Mouse (Mus musculus) midbrain, postnatal 0 days (tissue): ENCODE measurements around the gene Tpp1. TPM values are rescaled to one million over a fixed set of nuclear protein-coding genes. Genes with fewer than 3 reads are reported as not detected.

ENCODE experiments used
- ATAC-seq: fragments of 200-750 bp; cut with Nextera tagmentation; 2 replicates; pipeline ENCODE4 v1.8.0; 2017; ENCODE audit warnings: moderate number of reproducible peaks, mild to moderate bottlenecking, moderate TSS enrichment, moderate library complexity; ENCODE audit not compliant: low FRiP score
- DNase-seq: peaks from one replicate; pipeline ENCODE4 v3.0.0-alpha.2; 2015; ENCODE audit warnings: low spot score
- H3K27ac ChIP-seq: fragments of 300-500 bp; sonication (generic); 2 replicates; pipeline ENCODE4 v1.5.1; 2014; ENCODE audit warnings: low read depth, mild to moderate bottlenecking, low read length, mixed read lengths
- H3K27me3 ChIP-seq: fragments of 300-500 bp; sonication (generic); 2 replicates; pipeline ENCODE4 v1.6.1; 2014; ENCODE audit warnings: low read length, control low read depth, mixed read lengths; ENCODE audit not compliant: insufficient read depth
- H3K36me3 ChIP-seq: fragments of 300-500 bp; sonication (generic); 2 replicates; pipeline ENCODE4 v1.6.1; 2014; ENCODE audit warnings: low read length, control low read depth, mixed read lengths; ENCODE audit not compliant: insufficient read depth
- H3K4me1 ChIP-seq: fragments of 300-500 bp; sonication (generic); 2 replicates; pipeline ENCODE4 v1.6.1; 2014; ENCODE audit warnings: mild to moderate bottlenecking, control low read depth, antibody characterized with exemption, low read length, mixed read lengths; ENCODE audit not compliant: insufficient read depth
- H3K4me2 ChIP-seq: fragments of 300-500 bp; sonication (generic); 2 replicates; pipeline ENCODE4 v1.6.1; 2014; ENCODE audit warnings: low read depth, mild to moderate bottlenecking, low read length, mixed read lengths; ENCODE audit not compliant: poor library complexity, severe bottlenecking
- H3K4me3 ChIP-seq: fragments of 300-500 bp; sonication (generic); 2 replicates; pipeline ENCODE4 v1.5.1; 2014; ENCODE audit warnings: low read depth, mild to moderate bottlenecking, low read length, moderate library complexity
- H3K9ac ChIP-seq: fragments of 300-500 bp; sonication (generic); replicated peaks from 2 replicates; pipeline ENCODE4 v1.6.1; 2014; ENCODE audit warnings: mild to moderate bottlenecking, low read length, moderate library complexity, mixed read lengths; ENCODE audit not compliant: poor library complexity, severe bottlenecking
- H3K9me3 ChIP-seq: fragments of 300-500 bp; sonication (generic); 2 replicates; pipeline ENCODE4 v1.6.1; 2016; ENCODE audit warnings: low read length, control low read depth
- CTCF ChIP-seq: IDR thresholded peaks from 2 replicates; pipeline ENCODE4 v1.5.1; 2016; ENCODE audit warnings: antibody characterized with exemption, mild to moderate bottlenecking
- WGBS: fragments of 180-500 bp; shearing (Covaris S2); extraction: QIAGEN DNeasy Blood & Tissue Kit; methylation state at CpG from one replicate; pipeline ENCODE4 v1.1.7; 2014; 5-methylcytosine and 5-hydroxymethylcytosine counted together
- polyA plus RNA-seq: library from polyadenylated mRNA; unstranded; fragments of >200 nt; fragmentation: Nextera tagmentation; extraction: Ambion mirVana; gene quantifications from 2 replicates; pipeline ENCODE4 v1.2.1, GENCODE M21; 2015
- total RNA-seq: library from RNA; depleted of rRNA; stranded (reverse); fragments of >200 nt; gene quantifications from 2 replicates; pipeline ENCODE4 v1.2.3, GENCODE M21; 2014

The Tpp1 gene
- total and polyA plus RNA-seq, 2 experiments from 2014 or later, result 42.2 to 66.8 TPM

GRCm38 (mm10) chr7:105787285-105788140 lies 35.5 kb upstream of the Tpp1 start, which contains the start of gene Dchs1:
Gene Dchs1, minus strand, starts transcription at chr7:105787654.
- Histone ChIP-seq H3K9me3 (no peaks in the 10 kb centered on the region), H3K4me1 (peaks cover 19% of the 10 kb centered on the region), H3K36me3 (peaks cover 7% of the 10 kb centered on the region; the same call in 1 of the 2 replicates), H3K27ac (peak within 1 kb of the TSS; percentile 100), H3K9ac (peak within 1 kb of the TSS; percentile 100), H3K4me3 (peak within 1 kb of the TSS; percentile 97), H3K27me3 (no peaks in the 10 kb centered on the region), H3K4me2 (peak within 1 kb of the TSS; percentile 54)
- TF ChIP-seq CTCF, result no peak
- ATAC-seq (peak; percentile 77), DNase-seq (peak; percentile 63)
- WGBS, result under 1% methylated on average over 52 of the region's 97 CpGs

GRCm38 (mm10) chr7:105786506-105787284 lies 34.7 kb upstream of the Tpp1 start:
- 3% methylated on average over 17 of the region's 20 CpGs for WGBS
- Histone ChIP-seq H3K9me3 (no peaks in the 10 kb centered on the region), H3K36me3 (peaks cover 14% of the 10 kb centered on the region), H3K9ac (peak overlapping the region; percentile 100), H3K27me3 (no peaks in the 10 kb centered on the region), H3K4me2 (peak overlapping the region; percentile 54), H3K4me1 (peaks cover 19% of the 10 kb centered on the region), H3K27ac (peak overlapping the region; percentile 100), H3K4me3 (peak overlapping the region; percentile 97)
- TF ChIP-seq CTCF, result no peak
- DNase-seq (peak; percentile 42), ATAC-seq (peak; percentile 81)

DNA sequence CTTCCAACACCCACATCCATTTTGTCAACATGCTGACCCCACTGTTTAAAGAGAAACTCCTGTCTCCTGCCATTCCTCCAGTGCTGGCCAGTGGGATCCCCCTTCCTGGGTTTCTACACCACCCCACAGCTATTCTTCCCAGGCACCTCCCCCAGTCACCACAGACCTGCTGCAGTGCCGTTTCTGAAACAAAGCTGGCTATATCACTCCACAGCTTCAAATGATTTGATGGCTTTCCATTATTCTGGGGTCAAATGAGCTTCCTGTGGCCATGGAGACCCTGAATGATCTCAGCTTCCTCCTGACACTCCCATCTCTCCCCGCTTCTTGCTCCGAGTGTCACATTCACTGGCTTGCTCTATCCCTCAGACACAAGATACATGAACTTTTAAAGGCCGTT lies 32.5 kb upstream of the Tpp1 start:
- DNase-seq (no peak), ATAC-seq (no peak)
- Histone ChIP-seq H3K36me3 (peaks cover 28% of the 10 kb centered on the region), H3K27ac (no peak overlapping the region), H3K9ac (0 out of 2 replicates have a peak overlapping the region, but pooled peaks have one; percentile 13), H3K9me3 (no peaks in the 10 kb centered on the region), H3K4me1 (peaks cover 19% of the 10 kb centered on the region), H3K4me2 (peak overlapping the region; percentile 36), H3K4me3 (peak overlapping the region; percentile 8; the same call in 1 of the 2 replicates), H3K27me3 (no peaks in the 10 kb centered on the region)
- WGBS, result 8% methylated on average over 4 of the region's 4 CpGs
- no peak for TF ChIP-seq CTCF

DNA sequence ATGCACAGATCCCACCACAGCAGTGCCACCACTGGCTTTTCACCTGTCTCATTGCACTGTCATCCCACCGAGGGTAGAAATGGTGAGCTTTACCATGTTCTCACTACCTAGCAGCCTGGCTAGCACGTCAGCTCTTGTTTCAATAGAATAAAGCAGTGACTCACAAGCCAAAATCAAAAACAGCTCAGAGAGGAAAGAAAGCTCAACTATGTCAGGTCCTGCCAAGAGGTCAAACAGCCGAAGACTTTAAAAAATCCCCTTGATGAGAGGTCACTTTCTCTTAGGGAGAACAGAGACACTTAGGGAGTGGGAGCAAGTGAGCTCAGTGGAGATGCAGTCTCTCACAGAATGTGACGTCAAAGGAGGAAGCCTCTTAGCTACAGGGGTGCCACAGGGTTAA lies 31.8 kb upstream of the Tpp1 start:
- Histone ChIP-seq H3K27me3 (no peaks in the 10 kb centered on the region), H3K4me1 (peaks cover 21% of the 10 kb centered on the region), H3K9ac (0 out of 2 replicates have a peak overlapping the region, but pooled peaks have one; percentile 19), H3K9me3 (no peaks in the 10 kb centered on the region), H3K4me2 (no peak overlapping the region; the same call in 1 of the 2 replicates), H3K36me3 (peaks cover 28% of the 10 kb centered on the region), H3K4me3 (no peak overlapping the region), H3K27ac (no peak overlapping the region)
- DNase-seq, result no peak
- 44% methylated on average over 4 of the region's 4 CpGs for WGBS
- no peak for ATAC-seq
- TF ChIP-seq CTCF, result no peak

DNA sequence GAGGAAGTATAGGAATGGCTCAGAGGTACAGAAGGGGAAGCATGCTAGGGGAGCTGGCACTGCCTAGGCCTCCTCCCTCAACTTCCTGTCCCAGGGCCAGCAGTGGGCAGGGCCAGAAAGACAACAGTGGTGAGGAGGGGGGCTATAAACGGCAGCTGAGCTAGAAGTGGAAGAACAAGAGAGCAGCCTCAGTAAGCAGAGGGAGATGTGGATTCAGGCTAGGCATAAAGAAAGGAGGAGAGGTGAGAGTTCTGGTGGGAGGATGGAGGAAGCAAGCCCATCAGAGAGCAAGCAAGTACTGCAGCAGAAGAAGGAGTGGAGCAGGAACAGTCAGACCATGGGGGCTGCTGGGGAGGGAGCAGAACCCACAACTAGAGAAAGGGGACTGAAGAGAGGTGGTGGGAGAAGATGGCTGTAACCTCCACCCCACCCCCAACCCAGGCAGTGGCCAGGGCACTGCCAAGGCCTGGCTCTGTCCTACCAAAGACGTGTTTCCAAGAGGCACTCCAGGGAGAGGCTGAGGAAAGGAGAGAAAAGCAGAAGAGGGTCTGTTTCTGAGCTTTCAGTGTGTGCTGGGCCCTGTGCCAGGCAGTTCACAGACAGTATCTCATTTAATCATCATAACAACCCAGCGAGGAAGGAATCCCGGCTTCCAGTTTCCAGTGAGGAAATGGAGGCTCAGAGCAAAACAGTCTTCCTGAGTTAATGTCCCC lies 26.7 kb upstream of the Tpp1 start:
- Histone ChIP-seq H3K9ac (peak overlapping the region; percentile 44; the same call in 1 of the 2 replicates), H3K4me1 (peaks cover 15% of the 10 kb centered on the region), H3K27me3 (no peaks in the 10 kb centered on the region), H3K9me3 (no peaks in the 10 kb centered on the region), H3K27ac (peak overlapping the region; percentile 13), H3K4me2 (no peak overlapping the region; the same call in 1 of the 2 replicates), H3K4me3 (no peak overlapping the region), H3K36me3 (peaks cover 31% of the 10 kb centered on the region)
- no peak for TF ChIP-seq CTCF
- DNase-seq (peak; percentile 37), ATAC-seq (peak; percentile 38)
- 28% methylated on average over 4 of the region's 4 CpGs for WGBS
